Comparison of ENCODE assay signal across 31 mouse cellular contexts in genomic region chrX:107031726-107032125, GRCm38 (mm10). TPM values are rescaled to one million over a fixed set of nuclear protein-coding genes. Genes with fewer than 3 reads are reported as not detected.
DNase-seq lines count a peak whose midpoint lies in the region; ATAC-seq and TF ChIP-seq lines count a peak whose summit lies in the region.
"Had no signal": no experiment of that assay in that cellular context is flagged by ENCODE, and none has a peak within 500 bp of the region (broad histone marks: within the 10 kb centered on the region; RNA-seq: fewer than 3 reads in every experiment).

No protein-coding gene starts in this region.

- no peaks in the 10 kb centered on the region for H3K36me3 ChIP-seq in liver, postnatal 0 days (replicated peaks; ENCODE audit: insufficient read depth, low read length)
- H3K36me3 ChIP-seq: G1E; hindbrain, embryonic 10.5 days; hindbrain, embryonic 13.5 days; intestine, embryonic 15.5 days had no signal

- no peak for TF ChIP-seq EP300 in liver, postnatal 0 days (IDR thresholded peaks at IDR 0.05; ENCODE audit: low read depth)

- no peak for TF ChIP-seq CTCF in liver, postnatal 0 days (IDR thresholded peaks at IDR 0.05; ENCODE audit: low read depth)

- H3K4me3 ChIP-seq in liver, postnatal 0 days (ENCODE audit: low read depth, low read length) = no peak overlapping the region
- H3K4me3 ChIP-seq: hindbrain, embryonic 10.5 days; hindbrain, embryonic 13.5 days; intestine, embryonic 15.5 days had no signal

- no peaks in the 10 kb centered on the region for H3K9me3 ChIP-seq in liver, postnatal 0 days (ENCODE audit: low read length)
- H3K9me3 ChIP-seq: G1E; hindbrain, embryonic 10.5 days; hindbrain, embryonic 13.5 days; intestine, embryonic 15.5 days had no signal

- H3K4me2 ChIP-seq in liver, postnatal 0 days (ENCODE audit: low read depth, low read length) = no peak overlapping the region
- H3K4me2 ChIP-seq: heart, embryonic 11.5 days; hindbrain, embryonic 13.5 days; intestine, embryonic 15.5 days had no signal

- H3K9ac ChIP-seq in liver, postnatal 0 days (replicated peaks) = no peak overlapping the region
- H3K9ac ChIP-seq: forebrain, postnatal 0 days; hindbrain, embryonic 13.5 days; intestine, embryonic 15.5 days had no signal

- ATAC-seq in liver, postnatal 0 days = no peak
- ATAC-seq in megakaryocyte, adult 5-6 weeks (ENCODE audit: poor library complexity, severe bottlenecking) = no peak
- ATAC-seq: forebrain, embryonic 14.5 days; forebrain, postnatal 0 days; hindbrain, embryonic 16.5 days; intestine, embryonic 15.5 days had no signal

- H3K27me3 ChIP-seq in liver, postnatal 0 days (ENCODE audit: insufficient read depth, low read length) = no peaks in the 10 kb centered on the region
- H3K27me3 ChIP-seq: CH12.LX; hindbrain, embryonic 13.5 days; intestine, embryonic 15.5 days had no signal

- H3K4me1 ChIP-seq in liver, postnatal 0 days (ENCODE audit: insufficient read depth) = no peaks in the 10 kb centered on the region
- H3K4me1 ChIP-seq: hindbrain, embryonic 10.5 days; hindbrain, embryonic 13.5 days; intestine, embryonic 15.5 days had no signal

- peak; percentile 6 for DNase-seq in gastrocnemius, postnatal 25 days
- no peak for DNase-seq in gastrocnemius, postnatal 4 days (ENCODE audit: low spot score in 2 of 2)
- DNase-seq in lung, postnatal 10 days = peak; percentile 1
- DNase-seq in lung, postnatal 14 days = no peak
- peak; percentile 58 for DNase-seq in gonadal fat pad, adult 2 months (ENCODE audit: low read depth)
- DNase-seq in liver, postnatal 0 days = no peak
- DNase-seq: adrenal gland, adult 8-10 months; adrenal gland, postnatal 25 days; B cell, adult 2 months; cerebellum, adult 11-12 months; cerebellum, adult 8-10 months; cerebellum, postnatal 10 days; cerebellum, postnatal 36 days; forebrain, postnatal 0 days; heart, postnatal 36 days had no signal

- no peak overlapping the region for H3K27ac ChIP-seq in liver, postnatal 0 days (ENCODE audit: low read depth)
- H3K27ac ChIP-seq: hindbrain, embryonic 10.5 days; hindbrain, embryonic 13.5 days; intestine, embryonic 15.5 days had no signal

- WGBS in liver, postnatal 0 days (ENCODE audit: insufficient replicate concordance) = 50% methylated on average over 1 of the region's 1 CpGs

RNA-seq across cellular contexts. Expression of gene P2ry10, which starts 56.6 kb away (rescaled TPM):
- total RNA-seq in gastrocnemius, postnatal 25 days (2021) = not detected
- under 1 TPM; 0.26 to 0.56 TPM for total RNA-seq in gastrocnemius, postnatal 4 days (2021)
- 0.42 and 0.44 TPM in 2 replicates for polyA plus RNA-seq in gonadal fat pad, adult 2 months (2012; rRNA removed)
- polyA plus RNA-seq in liver, postnatal 0 days (2015; fragmentation: Nextera tagmentation; extraction: Ambion mirVana) = 0.12 and 0.18 TPM in 2 replicates
- total RNA-seq in megakaryocyte, adult 5-6 weeks (2015) = 5.6 and 5.7 TPM in 2 replicates
- 11.1 and 12.6 TPM in 2 replicates for total RNA-seq in megakaryocyte, adult 5-6 weeks (2017)
- total RNA-seq: adrenal gland, postnatal 25 days; gastrocnemius, adult 8-10 months had no signal
- polyA plus RNA-seq: brain, embryonic 14.5 days; embryonic facial prominence, embryonic 11.5 days; forebrain, embryonic 11.5 days; forebrain, embryonic 14.5 days; forebrain, postnatal 0 days; frontal cortex, adult 2 months; heart, embryonic 11.5 days; heart, embryonic 14.5 days; heart, postnatal 0 days; hindbrain, embryonic 10.5 days; hindbrain, embryonic 13.5 days; hindbrain, embryonic 16.5 days had no signal

Comparison
In these comparisons a context has a peak if more than half of its experiments do, and no peak if none do; other contexts are left out.
1. DNase-seq: peak in gastrocnemius, postnatal 25 days (single experiment), lung, postnatal 10 days (single experiment) and gonadal fat pad, adult 2 months (single experiment); none in gastrocnemius, postnatal 4 days (0 of 2), lung, postnatal 14 days (single experiment) and liver, postnatal 0 days (single experiment).
2. RNA of gene P2ry10, which starts 56.6 kb away (total RNA-seq): 5.6 to 12.6 TPM in megakaryocyte, adult 5-6 weeks; 0.26 to 0.56 TPM in gastrocnemius, postnatal 4 days and not detected in gastrocnemius, postnatal 25 days; every median in the first group is over 4 times any median in the second.